Mouse (Mus musculus): ENCODE results near the gene Vsnl1. TPM values are rescaled to one million over a fixed set of nuclear protein-coding genes. Genes with fewer than 3 reads are reported as not detected.
A peak's percentile ranks its signal among the peaks of the same experiment; 100 is the strongest.

The Vsnl1 gene
- total and polyA plus RNA-seq, 3 experiments = not detected

GRCm38 (mm10) chr12:11279886-11280285 is 156.5 kb downstream of the Vsnl1 start:
- H3K9ac ChIP-seq (ENCODE audit: control insufficient read depth, low read depth, low read length, poor library complexity, severe bottlenecking) = no peak overlapping the region
- H3K79me2 ChIP-seq (ENCODE audit: control insufficient read depth, insufficient read depth, low read length, poor library complexity) = no peaks in the 10 kb centered on the region; the same call in 1 of the 2 replicates
- H3K4me3 ChIP-seq (ENCODE audit: control insufficient read depth in 1 of 2, insufficient read depth in 1 of 2, low read depth in 2 of 2, low read length in 2 of 2) = no peak overlapping the region
- H3K4me1 ChIP-seq (ENCODE audit: control insufficient read depth in 1 of 2, insufficient read depth in 2 of 2, low read length in 2 of 2) = no peaks in the 10 kb centered on the region
- no peaks in the 10 kb centered on the region for H3K27me3 ChIP-seq (ENCODE audit: control insufficient read depth in 1 of 2, insufficient read depth in 2 of 2, low read length in 2 of 2)
- DNase-seq (ENCODE audit: low read depth, low spot score) = no peak
- TF ChIP-seq POLR2A (IDR thresholded peaks at IDR 0.05; ENCODE audit: control insufficient read depth in 1 of 2, insufficient read depth in 1 of 2, low read depth in 1 of 2, low read length in 2 of 2, poor library complexity in 1 of 2) = no peak
- no peak for TF ChIP-seq ETS1 (IDR thresholded peaks at IDR 0.05; ENCODE audit: low read depth, low read length)
- no peak for TF ChIP-seq RCOR1 (IDR thresholded peaks at IDR 0.05; ENCODE audit: low read depth, low read length)
- TF ChIP-seq HCFC1 (IDR thresholded peaks at IDR 0.05; ENCODE audit: low read depth, low read length) = no peak
- no peak for TF ChIP-seq ELF1 (IDR thresholded peaks at IDR 0.05; ENCODE audit: low read depth, low read length)
- no peak for TF ChIP-seq SMC3 (IDR thresholded peaks at IDR 0.05; ENCODE audit: low read depth, low read length)
- no peak for TF ChIP-seq KAT2A (conservative IDR thresholded peaks at IDR 0.05; ENCODE audit: low read depth, low read length)
- TF ChIP-seq MAFK (IDR thresholded peaks at IDR 0.05; ENCODE audit: borderline replicate concordance, low read depth, low read length) = no peak
- no peak for TF ChIP-seq ZMIZ1 (IDR thresholded peaks at IDR 0.05; ENCODE audit: low read depth, low read length)
- no peak overlapping the region for H3K27ac ChIP-seq (ENCODE audit: control insufficient read depth, low read depth, low read length)
- no peaks in the 10 kb centered on the region for H3K9me3 ChIP-seq (replicated peaks; ENCODE audit: insufficient read depth, low read length)
- H3K36me3 ChIP-seq (ENCODE audit: control insufficient read depth in 1 of 2, insufficient read depth in 2 of 2, low read length in 2 of 2) = peaks cover 3 to 31% of the 10 kb centered on the region in 2 experiments; a peak in 3 of 4 replicates

- H3K4me3 ChIP-seq (ENCODE audit: control insufficient read depth in 1 of 2, insufficient read depth in 1 of 2, low read depth in 2 of 2, low read length in 2 of 2) = no peak overlapping the region
- no peak overlapping the region for H3K9ac ChIP-seq (ENCODE audit: control insufficient read depth, low read depth, low read length, poor library complexity, severe bottlenecking)
- no peak overlapping the region for H3K27ac ChIP-seq (ENCODE audit: control insufficient read depth, low read depth, low read length)
- H3K4me1 ChIP-seq (ENCODE audit: control insufficient read depth in 1 of 2, insufficient read depth in 2 of 2, low read length in 2 of 2) = no peaks in the 10 kb centered on the region
- H3K79me2 ChIP-seq (ENCODE audit: control insufficient read depth, insufficient read depth, low read length, poor library complexity) = no peaks in the 10 kb centered on the region; the same call in 1 of the 2 replicates
- H3K27me3 ChIP-seq (ENCODE audit: control insufficient read depth in 1 of 2, insufficient read depth in 2 of 2, low read length in 2 of 2) = no peaks in the 10 kb centered on the region
- TF ChIP-seq ZKSCAN1 (IDR thresholded peaks at IDR 0.05; ENCODE audit: low read depth, low read length) (no peak), KAT2A (conservative IDR thresholded peaks at IDR 0.05; ENCODE audit: low read depth, low read length) (no peak), SIN3A (IDR thresholded peaks at IDR 0.05; ENCODE audit: low read length) (no peak), ELF1 (IDR thresholded peaks at IDR 0.05; ENCODE audit: low read depth, low read length) (no peak), GABPA (IDR thresholded peaks at IDR 0.05; ENCODE audit: low read depth, low read length) (no peak)
- DNase-seq (ENCODE audit: low read depth, low spot score) = no peak
- no peaks in the 10 kb centered on the region for H3K9me3 ChIP-seq (replicated peaks; ENCODE audit: insufficient read depth, low read length)
- H3K36me3 ChIP-seq (ENCODE audit: control insufficient read depth in 1 of 2, insufficient read depth in 2 of 2, low read length in 2 of 2) = peaks cover 0 to 32% of the 10 kb centered on the region in 2 experiments; a peak in 2 of 4 replicates
These were observed 159.2 kb downstream of the Vsnl1 start for GRCm38 (mm10) chr12:11277207-11277606.

- peaks cover 0 to 35% of the 10 kb centered on the region in 2 experiments; a peak in 3 of 4 replicates for H3K36me3 ChIP-seq (ENCODE audit: control insufficient read depth in 1 of 2, insufficient read depth in 2 of 2, low read length in 2 of 2)
- no peaks in the 10 kb centered on the region for H3K4me1 ChIP-seq (ENCODE audit: control insufficient read depth in 1 of 2, insufficient read depth in 2 of 2, low read length in 2 of 2)
- H3K4me3 ChIP-seq (ENCODE audit: control insufficient read depth in 1 of 2, insufficient read depth in 1 of 2, low read depth in 2 of 2, low read length in 2 of 2) = no peak overlapping the region
- no peaks in the 10 kb centered on the region for H3K9me3 ChIP-seq (replicated peaks; ENCODE audit: insufficient read depth, low read length)
- no peak overlapping the region for H3K9ac ChIP-seq (ENCODE audit: control insufficient read depth, low read depth, low read length, poor library complexity, severe bottlenecking)
- TF ChIP-seq ZC3H11A (IDR thresholded peaks at IDR 0.05; ENCODE audit: low read depth, low read length) (no peak), CTCF (IDR thresholded peaks at IDR 0.05 in 2 of 3, conservative IDR thresholded peaks at IDR 0.05 in 1 of 3; ENCODE audit: control insufficient read depth in 1 of 3, insufficient read depth in 1 of 3, low read depth in 2 of 3, low read length in 3 of 3, poor library complexity in 1 of 3, severe bottlenecking in 1 of 3) (no peak), SIN3A (IDR thresholded peaks at IDR 0.05; ENCODE audit: low read length) (no peak), MYB (IDR thresholded peaks at IDR 0.05; ENCODE audit: low read depth, low read length) (no peak), MAX (IDR thresholded peaks at IDR 0.05; ENCODE audit: low read length) (no peak), ZNF384 (IDR thresholded peaks at IDR 0.05; ENCODE audit: low read depth, low read length) (no peak), ZKSCAN1 (IDR thresholded peaks at IDR 0.05; ENCODE audit: low read depth, low read length) (no peak), TBP (IDR thresholded peaks at IDR 0.05; ENCODE audit: low read depth, low read length) (no peak), NELFE (IDR thresholded peaks at IDR 0.05; ENCODE audit: low read depth, low read length) (no peak)
- H3K79me2 ChIP-seq (ENCODE audit: control insufficient read depth, insufficient read depth, low read length, poor library complexity) = no peaks in the 10 kb centered on the region; the same call in 1 of the 2 replicates
- H3K27ac ChIP-seq (ENCODE audit: control insufficient read depth, low read depth, low read length) = no peak overlapping the region
- DNase-seq (ENCODE audit: low read depth, low spot score) = peak; percentile 33
- no peaks in the 10 kb centered on the region for H3K27me3 ChIP-seq (ENCODE audit: control insufficient read depth in 1 of 2, insufficient read depth in 2 of 2, low read length in 2 of 2)
These were observed 159.8 kb downstream of the Vsnl1 start for GRCm38 (mm10) chr12:11276632-11277031.
